Mouse (Mus musculus) stomach, postnatal 0 days (tissue): ENCODE measurements at regions not wholly inside any gene's neighbourhood (a gene's known extent, or its start where the extent isn't known, plus 50 kb on each side); places are given as distances from the start of the nearest gene placed in this dataset.

ENCODE experiments used
- CTCF ChIP-seq: IDR thresholded peaks from 2 replicates; pipeline ENCODE4 v1.5.1; 2016; ENCODE audit warnings: antibody characterized with exemption, low read depth, mild to moderate bottlenecking, moderate library complexity
- EP300 ChIP-seq: optimal IDR thresholded peaks from 2 replicates; pipeline ENCODE3; 2016; ENCODE audit warnings: antibody characterized with exemption

DNA sequence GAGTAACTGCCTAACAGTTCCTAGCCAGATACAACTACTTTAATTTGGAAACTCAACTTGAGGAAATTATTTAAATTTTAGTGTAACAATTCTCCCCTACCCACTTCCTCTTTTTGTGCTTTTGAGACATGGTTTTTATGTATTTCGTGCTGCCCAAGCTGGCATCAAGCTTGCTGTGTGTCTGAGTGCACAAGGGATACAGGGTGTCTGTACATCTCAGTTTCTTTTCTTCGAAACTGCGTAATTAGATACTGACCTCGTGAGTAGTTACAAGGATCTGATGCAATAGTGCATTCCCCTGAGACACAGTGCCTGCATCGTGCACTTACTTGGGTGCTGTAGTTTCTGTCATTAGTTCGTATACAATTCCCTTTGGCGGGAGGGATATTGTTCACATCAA is 192.4 kb downstream of the Ube2e3 start:
- TF ChIP-seq CTCF (no peak), EP300 (no peak)
